Mouse (Mus musculus): ENCODE results near the gene Stx3. TPM values are rescaled to one million over a fixed set of nuclear protein-coding genes. Genes with fewer than 3 reads are reported as not detected.

Gene Stx3
- total RNA-seq, 1 experiment, result 21.6 TPM

DNA sequence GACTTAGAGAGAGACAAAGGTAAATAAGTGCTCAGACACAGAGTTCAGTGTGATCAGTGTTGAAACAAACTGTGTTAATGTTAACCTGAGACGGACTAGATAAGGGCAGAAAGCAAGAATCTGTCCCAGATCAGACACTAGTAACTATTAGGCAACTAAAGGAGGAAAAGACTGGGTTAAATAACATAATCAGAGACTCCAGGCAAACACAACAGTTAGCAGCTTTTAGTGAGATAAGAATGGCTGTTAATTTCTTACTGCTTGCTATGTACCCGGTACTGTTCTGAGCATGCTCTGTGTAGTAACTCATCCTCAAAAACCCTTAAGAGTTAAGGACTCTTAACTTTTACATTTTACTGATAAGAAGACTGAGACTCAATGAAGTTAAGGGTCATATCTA, 93.3 kb downstream of the Stx3 start:
- Histone ChIP-seq H3K36me3 (ENCODE audit: control insufficient read depth, insufficient read depth, low read length, poor library complexity, severe bottlenecking) (no peaks in the 10 kb centered on the region), H3K9me3 (ENCODE audit: control insufficient read depth, insufficient read depth, low read depth, low read length) (no peaks in the 10 kb centered on the region), H3K27ac (ENCODE audit: insufficient read depth, low read depth, low read length, poor library complexity, severe bottlenecking) (no peak overlapping the region), H3K4me1 (ENCODE audit: control insufficient read depth in 2 of 2, insufficient read depth in 2 of 2, low read length in 2 of 2, poor library complexity in 1 of 2) (no peaks in the 10 kb centered on the region), H3K9ac (ENCODE audit: insufficient read depth, low read depth, low read length, poor library complexity, severe bottlenecking) (no peak overlapping the region), H3K4me3 (ENCODE audit: insufficient read depth in 1 of 2, low read depth in 1 of 2, low read length in 2 of 2, poor library complexity in 1 of 2, severe bottlenecking in 1 of 2) (no peak overlapping the region)
- DNase-seq (ENCODE audit: low read depth, low spot score), result no peak
- in situ Hi-C loops (cut with MboI; ENCODE audit: low sequenced_read_pairs in 2 of 2, unreplicated experiment in 2 of 2), result no loop called here
- no peak for TF ChIP-seq MAFK (IDR thresholded peaks at IDR 0.05; ENCODE audit: insufficient read depth, low read depth, low read length)
- no peak for TF ChIP-seq CHD2 (IDR thresholded peaks at IDR 0.05; ENCODE audit: low read depth, low read length)
- no peak for TF ChIP-seq HCFC1 (IDR thresholded peaks at IDR 0.05; ENCODE audit: borderline replicate concordance, insufficient read depth, low read length)
- no peak for TF ChIP-seq ZC3H11A (IDR thresholded peaks at IDR 0.05; ENCODE audit: borderline replicate concordance, low read depth, low read length)
- TF ChIP-seq ZNF384 (IDR thresholded peaks at IDR 0.05; ENCODE audit: low read depth, low read length), result no peak

Other genes starting within 250 kb of the Stx3 start
- gene Ms4a6d, start 214.6 kb downstream of the Stx3 start, total RNA-seq (2012; rRNA removed), result 2.3 and 4.0 TPM in 2 replicates
- not detected in 2 replicates for gene Ms4a2, start 195.7 kb downstream of the Stx3 start, total RNA-seq (2012; rRNA removed)
- gene Ms4a3, start 178.6 kb downstream of the Stx3 start, total RNA-seq (2012; rRNA removed), result not detected in 2 replicates
- not detected in 2 replicates for gene Oosp2, start 158.8 kb downstream of the Stx3 start, total RNA-seq (2012; rRNA removed)
- not detected in 2 replicates for gene Oosp1, start 128.3 kb downstream of the Stx3 start, total RNA-seq (2012; rRNA removed)
- not detected in 2 replicates for gene Oosp3, start 122.3 kb downstream of the Stx3 start, total RNA-seq (2012; rRNA removed)
- gene Gif, start 71.8 kb downstream of the Stx3 start, total RNA-seq (2012; rRNA removed), result not detected in 2 replicates
- 31.9 and 36.0 TPM in 2 replicates for gene Mrpl16, start 49.0 kb downstream of the Stx3 start, total RNA-seq (2012; rRNA removed)
- not detected in 2 replicates for gene Olfr1417, start 19.8 kb upstream of the Stx3 start, total RNA-seq (2012; rRNA removed)
- gene Olfr1418, start 41.7 kb upstream of the Stx3 start, total RNA-seq (2012; rRNA removed), result not detected in 2 replicates
- gene Olfr1419, start 55.7 kb upstream of the Stx3 start, total RNA-seq (2012; rRNA removed), result not detected in 2 replicates
- gene Olfr1420, start 67.2 kb upstream of the Stx3 start, total RNA-seq (2012; rRNA removed), result not detected in 2 replicates
- gene Patl1, start 93.0 kb upstream of the Stx3 start, total RNA-seq (2012; rRNA removed), result 9.8 and 10.7 TPM in 2 replicates
- 15.8 and 18.5 TPM in 2 replicates for gene Osbp, start 146.5 kb upstream of the Stx3 start, total RNA-seq (2012; rRNA removed)
- gene Olfr1423, start 221.9 kb upstream of the Stx3 start, total RNA-seq (2012; rRNA removed), result 0.11 and 0.27 TPM in 2 replicates
- not detected in 2 replicates for gene Olfr1424, start 243.3 kb upstream of the Stx3 start, total RNA-seq (2012; rRNA removed)